Mouse (Mus musculus): Measurements from ENCODE around the gene Lrrtm3.

- TF ChIP-seq POLR2A (IDR thresholded peaks at IDR 0.05; ENCODE audit: extremely low read depth, insufficient read depth, low read length) (no peak), CTCF (IDR thresholded peaks at IDR 0.05; ENCODE audit: extremely low read depth, insufficient read depth, low read length) (no peak)
Observed at GRCm38 (mm10) chr10:64135481-64135880, 45.4 kb upstream of the Lrrtm3 start.
